Mouse (Mus musculus) liver, postnatal 0 days (tissue): ENCODE results near the gene Ppif. TPM values are rescaled to one million over a fixed set of nuclear protein-coding genes. Genes with fewer than 3 reads are reported as not detected.
A peak's percentile ranks its signal among the peaks of the same experiment; 100 is the strongest.

Source experiments
- ATAC-seq: fragments of 200-750 bp; cut with Nextera tagmentation; 2 replicates; pipeline ENCODE4 v1.8.0; 2017; ENCODE audit warnings: mild to moderate bottlenecking, moderate library complexity
- DNase-seq: peaks from one replicate; pipeline ENCODE4 v3.0.0-alpha.2; 2016
- H3K27ac ChIP-seq: fragments of 300-500 bp; sonication (generic); 2 replicates; pipeline ENCODE4 v1.5.1; 2014; ENCODE audit warnings: antibody characterized with exemption, moderate library complexity, mild to moderate bottlenecking, low read depth
- H3K27me3 ChIP-seq: fragments of 300-500 bp; sonication (generic); 2 replicates; pipeline ENCODE4 v1.6.1; 2014; ENCODE audit warnings: low read length, control low read depth, mixed read lengths; ENCODE audit not compliant: insufficient read depth
- H3K36me3 ChIP-seq: fragments of 300-500 bp; sonication (generic); replicated peaks from 2 replicates; pipeline ENCODE4 v1.6.1; 2014; ENCODE audit warnings: mild to moderate bottlenecking, control low read depth, low read length, moderate library complexity, mixed read lengths; ENCODE audit not compliant: insufficient read depth
- H3K4me1 ChIP-seq: fragments of 300-500 bp; sonication (generic); 2 replicates; pipeline ENCODE4 v1.6.1; 2014; ENCODE audit warnings: antibody characterized with exemption, mild to moderate bottlenecking, control low read depth; ENCODE audit not compliant: insufficient read depth
- H3K4me2 ChIP-seq: fragments of 300-500 bp; sonication (generic); 2 replicates; pipeline ENCODE4 v1.6.1; 2014; ENCODE audit warnings: low read depth, mild to moderate bottlenecking, low read length, moderate library complexity, mixed read lengths
- H3K4me3 ChIP-seq: fragments of 300-500 bp; sonication (generic); 2 replicates; pipeline ENCODE4 v1.5.1; 2014; ENCODE audit warnings: low read depth, low read length
- H3K9ac ChIP-seq: fragments of 300-500 bp; sonication (generic); replicated peaks from 2 replicates; pipeline ENCODE4 v1.6.1; 2014; ENCODE audit warnings: mild to moderate bottlenecking, moderate library complexity
- H3K9me3 ChIP-seq: fragments of 300-500 bp; sonication (generic); 2 replicates; pipeline ENCODE4 v1.6.1; 2016; ENCODE audit warnings: mild to moderate bottlenecking, control low read depth, low read length, mixed read lengths
- CTCF ChIP-seq: sonication (generic); IDR thresholded peaks from 2 replicates; pipeline ENCODE4 v1.5.1; 2016; ENCODE audit warnings: antibody characterized with exemption, low read depth
- EP300 ChIP-seq: IDR thresholded peaks from 2 replicates; pipeline ENCODE4 v1.6.1; 2016; ENCODE audit warnings: antibody characterized with exemption, low read depth, mild to moderate bottlenecking
- WGBS: fragments of 180-500 bp; shearing (Covaris S2); extraction: QIAGEN DNeasy Blood & Tissue Kit; methylation state at CpG from one replicate; pipeline ENCODE4 v1.1.7; 2014; ENCODE audit not compliant: insufficient replicate concordance; 5-methylcytosine and 5-hydroxymethylcytosine counted together
- polyA plus RNA-seq: library from polyadenylated mRNA; unstranded; fragments of >200 nt; fragmentation: Nextera tagmentation; extraction: Ambion mirVana; gene quantifications from 2 replicates; pipeline ENCODE4 v1.2.1, GENCODE M21; 2015

The Ppif gene
- polyA plus RNA-seq = 36.0 and 38.4 TPM in 2 replicates

- DNase-seq = peak; percentile 97
- H3K4me1 ChIP-seq = peaks cover 14% of the 10 kb centered on the region
- H3K27ac ChIP-seq = peak within 1 kb of the TSS; percentile 85
- H3K27me3 ChIP-seq = no peaks in the 10 kb centered on the region
- ATAC-seq = peak; percentile 93
- WGBS = under 1% methylated on average over 66 of the region's 70 CpGs
- no peaks in the 10 kb centered on the region for H3K9me3 ChIP-seq
- peak within 1 kb of the TSS; percentile 85 for H3K9ac ChIP-seq
- peak within 1 kb of the TSS; percentile 93 for H3K4me3 ChIP-seq
- peaks cover 17% of the 10 kb centered on the region for H3K36me3 ChIP-seq
- TF ChIP-seq EP300 (no peak), CTCF (peak; percentile 100)
- peak within 1 kb of the TSS; percentile 97 for H3K4me2 ChIP-seq
These were observed at the start of gene Ppif for GRCm38 (mm10) chr14:25693888-25694568. Ppif (plus strand) TSS chr14:25694154.

- no peak overlapping the region for H3K9ac ChIP-seq
- H3K4me3 ChIP-seq = no peak overlapping the region
- no peaks in the 10 kb centered on the region for H3K27me3 ChIP-seq
- peaks cover 7% of the 10 kb centered on the region; the same call in 1 of the 2 replicates for H3K4me1 ChIP-seq
- DNase-seq (no peak), ATAC-seq (0 out of 2 replicates have a peak, but pooled peaks have one; percentile 6)
- TF ChIP-seq CTCF = no peak
- no peak for TF ChIP-seq EP300
- WGBS = 81% methylated on average over 9 of the region's 9 CpGs
- H3K36me3 ChIP-seq = peaks cover 65% of the 10 kb centered on the region
- H3K27ac ChIP-seq = no peak overlapping the region
- no peaks in the 10 kb centered on the region for H3K9me3 ChIP-seq
- H3K4me2 ChIP-seq = no peak overlapping the region
These were observed 48.2 kb upstream of the Ppif start for GRCm38 (mm10) chr14:25645717-25646116.

GRCm38 (mm10) chr14:25646161-25646621 is 47.8 kb upstream of the Ppif start:
- ATAC-seq = peak; percentile 45

GRCm38 (mm10) chr14:25651131-25651530 is 42.8 kb upstream of the Ppif start:
- Histone ChIP-seq H3K27ac (no peak overlapping the region), H3K4me3 (no peak overlapping the region), H3K36me3 (peaks cover 85% of the 10 kb centered on the region), H3K9me3 (no peaks in the 10 kb centered on the region), H3K4me2 (no peak overlapping the region), H3K4me1 (no peaks in the 10 kb centered on the region), H3K27me3 (no peaks in the 10 kb centered on the region), H3K9ac (no peak overlapping the region)
- no peak for ATAC-seq
- no peak for DNase-seq
- TF ChIP-seq EP300 (no peak), CTCF (no peak)
- WGBS = 87% methylated on average over 4 of the region's 4 CpGs

More at GRCm38 (mm10) chr14:25646161-25646621, 47.8 kb upstream of the Ppif start:
- H3K9me3 ChIP-seq = no peaks in the 10 kb centered on the region
- H3K4me1 ChIP-seq = peaks cover 5% of the 10 kb centered on the region; the same call in 1 of the 2 replicates
- H3K27me3 ChIP-seq = no peaks in the 10 kb centered on the region
- 31% methylated on average over 1 of the region's 2 CpGs for WGBS
- H3K9ac ChIP-seq = no peak overlapping the region
- H3K4me3 ChIP-seq = no peak overlapping the region
- DNase-seq = peak; percentile 63
- peaks cover 70% of the 10 kb centered on the region for H3K36me3 ChIP-seq
- H3K27ac ChIP-seq = no peak overlapping the region
- no peak overlapping the region for H3K4me2 ChIP-seq
- TF ChIP-seq CTCF (peak; percentile 92), EP300 (no peak)

- no peak for TF ChIP-seq CTCF
- no peak for TF ChIP-seq EP300
- WGBS = 87% methylated on average over 9 of the region's 9 CpGs
- ATAC-seq = no peak
These were observed 42.0 kb upstream of the Ppif start for GRCm38 (mm10) chr14:25651905-25652304.

GRCm38 (mm10) chr14:25654401-25655197 is 39.4 kb upstream of the Ppif start:
- DNase-seq (no peak), ATAC-seq (no peak)
- Histone ChIP-seq H3K27ac (no peak overlapping the region), H3K4me1 (no peaks in the 10 kb centered on the region), H3K4me3 (no peak overlapping the region), H3K27me3 (no peaks in the 10 kb centered on the region), H3K4me2 (no peak overlapping the region), H3K36me3 (peaks cover 93% of the 10 kb centered on the region), H3K9me3 (no peaks in the 10 kb centered on the region), H3K9ac (no peak overlapping the region)
- TF ChIP-seq EP300 = no peak
- no peak for TF ChIP-seq CTCF
- WGBS = 87% methylated on average over 14 of the region's 14 CpGs

More at GRCm38 (mm10) chr14:25651905-25652304, 42.0 kb upstream of the Ppif start:
- DNase-seq = no peak
- Histone ChIP-seq H3K36me3 (peaks cover 90% of the 10 kb centered on the region), H3K27ac (no peak overlapping the region), H3K4me1 (no peaks in the 10 kb centered on the region), H3K27me3 (no peaks in the 10 kb centered on the region), H3K9me3 (no peaks in the 10 kb centered on the region), H3K4me3 (no peak overlapping the region), H3K4me2 (no peak overlapping the region), H3K9ac (no peak overlapping the region)
